Mouse (Mus musculus): Measurements from ENCODE around the gene Gm7168. TPM values are rescaled to one million over a fixed set of nuclear protein-coding genes. Genes with fewer than 3 reads are reported as not detected.
"Not testable (repeated sequence)": the region's sequence is repeated elsewhere in the genome, so short reads cannot be mapped to it uniquely, and the experiment has no call there.

The Gm7168 gene
- not detected for polyA plus RNA-seq (2017; shearing (Covaris generic))

- not testable (repeated sequence) for ATAC-seq
Observed at GRCm38 (mm10) chr17:13948073-13948472, at the start of gene Gm7168. TSS of gene Gm7168 (plus strand) at chr17:13948373.

GRCm38 (mm10) chr17:13898838-13899237, 49.3 kb upstream of the Gm7168 start:
- ATAC-seq: no peak

GRCm38 (mm10) chr17:13899241-13899640, 48.9 kb upstream of the Gm7168 start:
- ATAC-seq: no peak

GRCm38 (mm10) chr17:13903793-13904192, 44.4 kb upstream of the Gm7168 start:
- ATAC-seq: peak; percentile 59

GRCm38 (mm10) chr17:13907082-13907481, 41.1 kb upstream of the Gm7168 start:
- ATAC-seq: no peak

- no peak for ATAC-seq
Observed at GRCm38 (mm10) chr17:13907681-13908080, 40.5 kb upstream of the Gm7168 start.

- no peak for ATAC-seq
Observed at GRCm38 (mm10) chr17:13913951-13914350, 34.2 kb upstream of the Gm7168 start.

- no peak for ATAC-seq
Observed at GRCm38 (mm10) chr17:13914531-13914930, 33.6 kb upstream of the Gm7168 start.

- no peak for ATAC-seq
Observed at GRCm38 (mm10) chr17:13920771-13921170, 27.4 kb upstream of the Gm7168 start.

- ATAC-seq: no peak
Observed at GRCm38 (mm10) chr17:13923418-13923817, 24.8 kb upstream of the Gm7168 start.

GRCm38 (mm10) chr17:13924588-13924987, 23.6 kb upstream of the Gm7168 start:
- ATAC-seq: no peak

- ATAC-seq: no peak
Observed at GRCm38 (mm10) chr17:13925931-13926330, 22.2 kb upstream of the Gm7168 start.

GRCm38 (mm10) chr17:13930421-13930820, 17.8 kb upstream of the Gm7168 start:
- no peak for ATAC-seq

- not testable (repeated sequence) for ATAC-seq
Observed at GRCm38 (mm10) chr17:13935364-13935763, 12.8 kb upstream of the Gm7168 start.

GRCm38 (mm10) chr17:13937787-13938186, 10.4 kb upstream of the Gm7168 start:
- no peak for ATAC-seq

- no peak for ATAC-seq
Observed at GRCm38 (mm10) chr17:13938652-13939051, 9.5 kb upstream of the Gm7168 start.

GRCm38 (mm10) chr17:13939231-13939630, 8.9 kb upstream of the Gm7168 start:
- not testable (repeated sequence) for ATAC-seq

- ATAC-seq: no peak
Observed at GRCm38 (mm10) chr17:13940487-13940886, 7.7 kb upstream of the Gm7168 start.

GRCm38 (mm10) chr17:13951570-13951969, 3.4 kb downstream of the Gm7168 start:
- ATAC-seq: not testable (repeated sequence)

- not testable (repeated sequence) for ATAC-seq
Observed at GRCm38 (mm10) chr17:13958129-13958528, 10.0 kb downstream of the Gm7168 start.

- ATAC-seq: not testable (repeated sequence)
Observed at GRCm38 (mm10) chr17:13962245-13962644, 14.1 kb downstream of the Gm7168 start.

- ATAC-seq: not testable (repeated sequence)
Observed at GRCm38 (mm10) chr17:13965048-13965447, 16.9 kb downstream of the Gm7168 start.

- not testable (repeated sequence) for ATAC-seq
Observed at GRCm38 (mm10) chr17:13969917-13970316, 21.7 kb downstream of the Gm7168 start.

- ATAC-seq: not testable (repeated sequence)
Observed at GRCm38 (mm10) chr17:13970796-13971195, 22.6 kb downstream of the Gm7168 start.

- ATAC-seq: no peak
Observed at GRCm38 (mm10) chr17:13987690-13988089, 39.5 kb downstream of the Gm7168 start.
